Mouse (Mus musculus) intestine, embryonic 14.5 days (tissue): ENCODE measurements around the gene Eppin. TPM values are rescaled to one million over a fixed set of nuclear protein-coding genes. Genes with fewer than 3 reads are reported as not detected.
"Not testable (repeated sequence)": the region's sequence is repeated elsewhere in the genome, so short reads cannot be mapped to it uniquely, and the experiment has no call there.

Experiments used
- ATAC-seq: fragments of 200-750 bp; cut with Nextera tagmentation; replicated peaks from 2 replicates; pipeline ENCODE4 v1.8.0; 2017; ENCODE audit warnings: low read depth, moderate number of reproducible peaks, moderate TSS enrichment, moderate library complexity; ENCODE audit not compliant: low FRiP score, low TSS enrichment
- DNase-seq: peaks from one replicate; pipeline ENCODE4 v3.0.0-alpha.2; 2018; ENCODE audit warnings: low spot score
- H3K27ac ChIP-seq: fragments of 300-500 bp; sonication (generic); 2 replicates; pipeline ENCODE4 v1.5.1; 2014; ENCODE audit warnings: low read depth, mild to moderate bottlenecking, control low read depth
- H3K27me3 ChIP-seq: fragments of 300-500 bp; sonication (generic); replicated peaks from 2 replicates; pipeline ENCODE4 v1.6.1; 2014; ENCODE audit warnings: low read length, control low read depth; ENCODE audit not compliant: control insufficient read depth, insufficient read depth
- H3K36me3 ChIP-seq: fragments of 300-500 bp; sonication (generic); 2 replicates; pipeline ENCODE4 v1.6.1; 2014; ENCODE audit warnings: low read length, control low read depth; ENCODE audit not compliant: control insufficient read depth, insufficient read depth
- H3K4me1 ChIP-seq: fragments of 300-500 bp; sonication (generic); replicated peaks from 2 replicates; pipeline ENCODE4 v1.6.1; 2014; ENCODE audit warnings: low read length, control low read depth, mixed read lengths; ENCODE audit not compliant: control insufficient read depth, insufficient read depth
- H3K4me2 ChIP-seq: fragments of 300-500 bp; sonication (generic); 2 replicates; pipeline ENCODE4 v1.6.1; 2014; ENCODE audit warnings: low read length
- H3K4me3 ChIP-seq: fragments of 300-500 bp; sonication (generic); 2 replicates; pipeline ENCODE4 v1.5.1; 2014; ENCODE audit warnings: low read depth, low read length, control low read depth, mixed read lengths
- H3K9ac ChIP-seq: fragments of 300-500 bp; sonication (generic); 2 replicates; pipeline ENCODE4 v1.6.1; 2014; ENCODE audit warnings: mild to moderate bottlenecking, low read length
- H3K9me3 ChIP-seq: fragments of 300-500 bp; sonication (generic); 2 replicates; pipeline ENCODE4 v1.6.1; 2016; ENCODE audit warnings: low read length, control low read depth; ENCODE audit not compliant: control insufficient read depth
- WGBS: fragments of 180-500 bp; shearing (Covaris S2); extraction: QIAGEN DNeasy Blood & Tissue Kit; methylation state at CpG from one replicate; pipeline ENCODE4 v1.1.7; 2014; 5-methylcytosine and 5-hydroxymethylcytosine counted together
- polyA plus RNA-seq: library from polyadenylated mRNA; unstranded; fragments of >200 nt; fragmentation: Nextera tagmentation; extraction: Ambion mirVana; gene quantifications from 2 replicates; pipeline ENCODE4 v1.2.1, GENCODE M21; 2014

Gene Eppin
- not detected in 2 replicates for polyA plus RNA-seq

- Histone ChIP-seq H3K4me2 (no peak within 1 kb of the TSS), H3K9me3 (no peaks in the 10 kb centered on the region), H3K36me3 (no peaks in the 10 kb centered on the region), H3K9ac (no peak within 1 kb of the TSS), H3K4me1 (no peaks in the 10 kb centered on the region), H3K27ac (no peak within 1 kb of the TSS), H3K4me3 (no peak within 1 kb of the TSS), H3K27me3 (no peaks in the 10 kb centered on the region)
- ATAC-seq (no peak), DNase-seq (no peak)
- 84% methylated on average over 4 of the region's 4 CpGs for WGBS
Measured at GRCm38 (mm10) chr2:164593494-164593893, at the start of gene Eppin. Eppin (minus strand) TSS chr2:164593594.

GRCm38 (mm10) chr2:164641881-164642673, 48.7 kb upstream of the Eppin start:
- no peaks in the 10 kb centered on the region for H3K27me3 ChIP-seq
- 77% methylated on average over 13 of the region's 13 CpGs for WGBS
- no peaks in the 10 kb centered on the region for H3K4me1 ChIP-seq
- H3K4me2 ChIP-seq = no peak overlapping the region
- H3K9me3 ChIP-seq = no peaks in the 10 kb centered on the region
- ATAC-seq (no peak), DNase-seq (no peak)
- H3K36me3 ChIP-seq = no peaks in the 10 kb centered on the region
- no peak overlapping the region for H3K9ac ChIP-seq
- H3K4me3 ChIP-seq = no peak overlapping the region
- no peak overlapping the region for H3K27ac ChIP-seq

DNA sequence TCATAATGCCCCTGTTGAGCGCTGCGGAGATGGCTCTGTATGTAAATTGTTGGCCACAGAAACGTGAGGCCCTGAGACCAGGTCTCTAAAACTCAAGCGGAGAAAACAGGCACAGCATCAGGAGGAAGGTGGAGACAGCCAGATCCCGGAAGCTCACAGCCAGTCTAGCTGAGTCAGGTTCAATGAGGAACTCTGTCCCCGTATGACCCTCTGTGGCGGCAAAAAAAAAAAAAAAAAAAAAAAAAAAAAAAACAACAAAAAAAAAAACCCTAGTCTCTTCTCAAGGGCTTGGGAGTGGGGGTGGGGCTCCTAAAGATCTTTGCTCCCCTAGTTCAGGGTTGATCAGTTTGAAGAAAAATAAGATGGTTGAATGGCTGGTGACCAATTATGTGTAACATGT, 47.7 kb upstream of the Eppin start:
- H3K36me3 ChIP-seq = no peaks in the 10 kb centered on the region
- no peaks in the 10 kb centered on the region for H3K4me1 ChIP-seq
- H3K27ac ChIP-seq = no peak overlapping the region
- no peak overlapping the region for H3K4me2 ChIP-seq
- ATAC-seq (no peak), DNase-seq (no peak)
- H3K4me3 ChIP-seq = no peak overlapping the region
- H3K9me3 ChIP-seq = no peaks in the 10 kb centered on the region
- H3K9ac ChIP-seq = no peak overlapping the region
- H3K27me3 ChIP-seq = no peaks in the 10 kb centered on the region
- 67% methylated on average over 7 of the region's 7 CpGs for WGBS

GRCm38 (mm10) chr2:164638696-164639095, 45.3 kb upstream of the Eppin start, which contains the start of gene Wfdc16:
Wfdc16 (minus strand) TSS chr2:164638796.
- no peak within 1 kb of the TSS for H3K4me2 ChIP-seq
- H3K4me1 ChIP-seq = no peaks in the 10 kb centered on the region
- ATAC-seq = no peak
- no peaks in the 10 kb centered on the region for H3K27me3 ChIP-seq
- no peaks in the 10 kb centered on the region for H3K9me3 ChIP-seq
- no peak within 1 kb of the TSS for H3K9ac ChIP-seq
- no peak within 1 kb of the TSS for H3K4me3 ChIP-seq
- no peak within 1 kb of the TSS for H3K27ac ChIP-seq
- 84% methylated on average over 3 of the region's 3 CpGs for WGBS
- no peaks in the 10 kb centered on the region for H3K36me3 ChIP-seq
- no peak for DNase-seq

GRCm38 (mm10) chr2:164635266-164635665, 41.9 kb upstream of the Eppin start:
- Histone ChIP-seq H3K27me3 (no peaks in the 10 kb centered on the region), H3K9ac (no peak overlapping the region), H3K4me2 (no peak overlapping the region), H3K36me3 (no peaks in the 10 kb centered on the region), H3K4me3 (no peak overlapping the region), H3K27ac (no peak overlapping the region), H3K4me1 (no peaks in the 10 kb centered on the region), H3K9me3 (no peaks in the 10 kb centered on the region)
- 77% methylated on average over 9 of the region's 9 CpGs for WGBS
- DNase-seq = no peak
- ATAC-seq = no peak

DNA sequence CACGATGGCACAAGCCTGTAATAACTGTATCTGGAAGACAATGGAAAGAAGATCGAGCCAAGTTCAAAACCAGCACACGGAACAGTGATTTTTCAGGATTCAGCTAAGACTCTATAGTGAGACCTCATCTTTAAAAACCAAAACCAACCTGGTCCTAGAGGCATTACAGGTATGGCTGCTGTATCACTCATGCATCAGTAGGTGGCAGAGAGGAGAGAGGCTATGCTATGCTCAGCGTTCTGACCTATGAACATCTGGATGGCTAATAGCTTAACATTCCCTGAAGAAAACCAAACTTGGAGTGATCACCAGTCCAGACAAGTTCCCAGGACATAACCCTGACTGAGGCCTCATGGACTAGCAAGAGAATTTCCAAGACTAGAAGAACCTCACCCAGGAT, 28.4 kb upstream of the Eppin start:
- 74% methylated on average over 4 of the region's 4 CpGs for WGBS
- Histone ChIP-seq H3K27me3 (no peaks in the 10 kb centered on the region), H3K4me3 (no peak overlapping the region), H3K9me3 (no peaks in the 10 kb centered on the region), H3K4me2 (no peak overlapping the region), H3K4me1 (no peaks in the 10 kb centered on the region), H3K27ac (no peak overlapping the region), H3K9ac (no peak overlapping the region), H3K36me3 (no peaks in the 10 kb centered on the region)
- no peak for ATAC-seq
- no peak for DNase-seq

DNA sequence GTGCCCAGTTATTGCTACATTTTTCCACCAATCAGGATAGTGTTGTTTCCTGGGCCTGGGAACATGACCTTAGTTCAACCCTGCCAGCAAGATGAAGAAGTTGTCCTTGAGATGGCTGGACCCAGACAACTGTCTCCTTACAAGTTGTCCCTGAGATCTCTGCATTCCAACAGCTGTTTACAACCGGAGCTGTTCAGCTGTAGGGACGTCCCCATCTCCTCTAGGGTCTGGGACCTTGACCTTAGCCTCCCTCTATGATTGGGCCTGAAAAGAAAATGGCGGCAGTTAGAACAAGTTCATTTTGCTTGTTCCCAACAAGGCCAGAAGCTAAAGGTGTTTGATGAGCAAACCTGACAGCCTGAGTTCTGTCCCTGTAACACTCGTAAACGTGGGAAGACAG, 25.7 kb upstream of the Eppin start:
- Histone ChIP-seq H3K4me2 (no peak overlapping the region), H3K27ac (no peak overlapping the region), H3K27me3 (no peaks in the 10 kb centered on the region), H3K36me3 (no peaks in the 10 kb centered on the region), H3K9me3 (no peaks in the 10 kb centered on the region), H3K4me1 (no peaks in the 10 kb centered on the region), H3K9ac (no peak overlapping the region), H3K4me3 (no peak overlapping the region)
- WGBS = 72% methylated on average over 5 of the region's 5 CpGs
- DNase-seq (no peak), ATAC-seq (no peak)

GRCm38 (mm10) chr2:164615386-164615785, 22.0 kb upstream of the Eppin start:
- ATAC-seq (no peak), DNase-seq (no peak)
- H3K27me3 ChIP-seq = no peaks in the 10 kb centered on the region
- WGBS = 93% methylated on average over 3 of the region's 3 CpGs
- no peak overlapping the region for H3K4me3 ChIP-seq
- H3K4me1 ChIP-seq = no peaks in the 10 kb centered on the region
- no peak overlapping the region for H3K9ac ChIP-seq
- no peak overlapping the region for H3K27ac ChIP-seq
- H3K9me3 ChIP-seq = no peaks in the 10 kb centered on the region
- no peaks in the 10 kb centered on the region for H3K36me3 ChIP-seq
- H3K4me2 ChIP-seq = no peak overlapping the region

DNA sequence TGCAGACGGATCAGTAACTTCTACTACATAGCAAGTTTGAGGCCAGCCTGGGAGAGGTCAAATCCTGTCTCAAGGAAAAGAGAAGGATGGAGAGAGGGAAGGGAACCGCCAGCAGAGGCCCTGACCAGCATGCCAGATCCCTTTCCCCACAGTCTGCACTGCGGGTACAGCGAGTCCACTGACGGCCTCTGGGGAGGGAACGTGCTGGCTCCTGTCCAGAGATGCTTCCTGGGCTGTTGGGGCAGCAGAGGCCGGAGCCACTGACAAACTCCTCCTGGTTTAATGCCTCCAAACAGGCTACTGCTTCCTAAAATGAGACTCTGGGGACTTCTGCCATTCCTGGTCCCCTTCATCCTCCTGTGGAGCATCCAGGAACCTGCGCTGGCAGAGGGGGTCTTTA, 20.1 kb upstream of the Eppin start, which contains the start of the genes Wfdc6b and Wfdc8:
TSS of gene Wfdc6b (plus strand) at position 52 of the 400 bp plus-strand sequence.
TSS of gene Wfdc8 (minus strand) at position 156 of the 400 bp plus-strand sequence.
- not testable (repeated sequence) for H3K9me3 ChIP-seq, H3K9ac ChIP-seq, H3K27me3 ChIP-seq, H3K4me2 ChIP-seq, H3K4me3 ChIP-seq, ATAC-seq, H3K36me3 ChIP-seq, DNase-seq, H3K27ac ChIP-seq, H3K4me1 ChIP-seq
- 45% methylated on average over 8 of the region's 8 CpGs for WGBS
